Mouse (Mus musculus): ENCODE data around the gene Kif18a.

- no peak for TF ChIP-seq CTCF (IDR thresholded peaks at IDR 0.05)
- TF ChIP-seq POLR2A (IDR thresholded peaks at IDR 0.05; ENCODE audit: insufficient read depth, low read depth, low read length): no peak
- TF ChIP-seq EP300 (IDR thresholded peaks at IDR 0.05; ENCODE audit: insufficient read depth, low read depth, low read length): no peak
Measured at GRCm38 (mm10) chr2:109345386-109345785, 64.8 kb downstream of the Kif18a start.
